Mouse (Mus musculus) gastrocnemius, adult 2 months (tissue): Measurements from ENCODE around the gene Zcwpw1. TPM values are rescaled to one million over a fixed set of nuclear protein-coding genes. Genes with fewer than 3 reads are reported as not detected.

Source experiments
- DNase-seq: peaks from one replicate; pipeline ENCODE4 v3.0.0; 2022
- H3K27ac ChIP-seq: fragments of 200-600 bp; 2 replicates; pipeline ENCODE4 v1.8.1; 2022; ENCODE audit warnings: mild to moderate bottlenecking
- H3K4me3 ChIP-seq: fragments of 200-600 bp; 2 replicates; pipeline ENCODE4 v1.8.1; 2022; ENCODE audit warnings: mild to moderate bottlenecking, moderate library complexity
- CTCF ChIP-seq: fragments of 200-600 bp; IDR thresholded peaks from 2 replicates; pipeline ENCODE4 v1.8.1; 2022; ENCODE audit warnings: antibody characterized with exemption, mild to moderate bottlenecking, moderate library complexity
- intact Hi-C: fragments of 180-260 bp; cut with DNase I; formaldehyde crosslinking; loops from one replicate; pipeline ENCODE4 v1.15.1; 2025
- total RNA-seq, 2 experiments: library from RNA; stranded (reverse); gene quantifications; 2 replicates each; pipeline ENCODE4 v1.2.3; 2021

Gene Zcwpw1
- total RNA-seq, 2 experiments from 2014 or later = 0.20 to 0.39 TPM

- peak; percentile 55 for DNase-seq
- TF ChIP-seq CTCF = no peak
- Histone ChIP-seq H3K4me3 (peak overlapping the region; percentile 97), H3K27ac (peak overlapping the region; percentile 96)
- intact Hi-C loops = loop anchor here (2.0 kb wide), 1 partner anchor 246 kb away; the partner anchor contains the start of genes Epo and Gnb2
These were observed 8.3 kb upstream of the Zcwpw1 start for GRCm38 (mm10) chr5:137779053-137779933.

DNA sequence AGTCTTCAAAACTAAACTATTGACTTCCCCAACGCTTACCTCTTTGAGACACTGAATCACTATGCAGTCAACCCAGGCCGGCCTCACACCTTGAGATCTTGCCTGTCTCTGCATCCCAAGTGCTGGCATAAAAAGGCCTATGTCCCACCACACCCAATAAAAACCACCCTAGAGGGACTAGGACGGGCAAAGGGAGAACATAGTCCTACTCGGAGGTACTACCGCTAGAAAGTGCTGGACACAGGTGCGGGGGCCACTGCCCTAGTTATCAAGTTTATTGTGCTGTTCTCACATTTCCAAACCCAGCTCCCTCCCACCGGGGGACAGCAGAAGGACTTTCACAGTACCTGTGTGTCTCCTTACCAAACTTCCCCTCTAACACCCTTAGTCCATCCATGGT is 5.9 kb upstream of the Zcwpw1 start:
- no peak for TF ChIP-seq CTCF
- Histone ChIP-seq H3K27ac (no peak overlapping the region), H3K4me3 (no peak overlapping the region)
- intact Hi-C loops = loop anchor here (10.0 kb wide), 2 partner anchors 393 to 437 kb away; partner anchors contain the start of genes Ap4m1 and Mcm7
- DNase-seq = no peak

DNA sequence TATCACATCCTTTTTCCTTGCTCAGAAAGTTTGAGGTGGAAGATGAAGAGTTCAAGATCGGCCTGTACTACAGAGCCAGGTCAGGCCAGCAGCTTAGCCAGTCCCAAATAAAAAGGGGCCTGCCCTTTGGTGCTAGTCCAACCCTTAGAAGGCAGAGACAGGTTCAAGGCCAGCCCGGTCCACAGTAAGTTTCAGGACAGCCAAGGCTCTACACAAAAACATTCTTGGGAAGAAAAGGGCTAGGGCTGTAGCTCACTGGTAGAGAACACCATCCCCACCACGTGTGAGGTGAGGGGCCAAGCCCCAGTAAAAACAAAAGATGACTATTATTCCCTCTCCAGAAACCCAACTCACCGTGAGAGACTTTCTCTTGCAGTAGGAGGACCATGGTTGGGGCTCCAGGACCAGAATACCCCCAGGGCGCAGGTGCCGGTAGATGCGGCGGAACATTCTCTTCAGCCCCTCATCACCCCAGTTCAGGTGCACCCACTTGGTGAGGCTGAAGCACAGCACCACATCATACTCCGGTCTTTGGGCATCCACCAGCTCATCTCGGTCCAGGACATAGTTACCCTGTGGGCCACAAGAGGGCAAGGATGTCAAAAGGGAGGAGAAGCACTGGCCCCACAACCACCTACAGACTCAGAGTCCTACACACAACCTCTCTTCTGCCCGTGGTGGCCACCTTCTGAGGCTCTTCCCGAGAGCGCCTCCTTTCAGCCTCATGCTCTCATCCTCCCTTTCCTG is 4.6 kb upstream of the Zcwpw1 start:
- no peak for TF ChIP-seq CTCF
- H3K4me3 ChIP-seq = peak overlapping the region; percentile 89
- DNase-seq = no peak
- H3K27ac ChIP-seq = no peak overlapping the region
- intact Hi-C loops = loop anchor here (10.0 kb wide), 2 partner anchors 392 to 438 kb away; partner anchors contain the start of genes Ap4m1 and Mcm7

- TF ChIP-seq CTCF = no peak
- Histone ChIP-seq H3K4me3 (peak overlapping the region; percentile 89), H3K27ac (0 out of 2 replicates have a peak overlapping the region, but pooled peaks have one; percentile 20)
- intact Hi-C loops = loop anchor here (10.0 kb wide), 2 partner anchors 391 to 439 kb away; partner anchors contain the start of genes Ap4m1 and Mcm7
- DNase-seq = no peak
These were observed 3.6 kb upstream of the Zcwpw1 start for GRCm38 (mm10) chr5:137783901-137784540.

- intact Hi-C loops = loop anchor here (10.0 kb wide), 2 partner anchors 390 to 440 kb away; partner anchors contain the start of genes Ap4m1 and Mcm7
- Histone ChIP-seq H3K4me3 (peak overlapping the region; percentile 89), H3K27ac (peak overlapping the region; percentile 98; the same call in 1 of the 2 replicates)
- peak; percentile 21 for DNase-seq
- no peak for TF ChIP-seq CTCF
These were observed 3.1 kb upstream of the Zcwpw1 start for GRCm38 (mm10) chr5:137784546-137784945.

DNA sequence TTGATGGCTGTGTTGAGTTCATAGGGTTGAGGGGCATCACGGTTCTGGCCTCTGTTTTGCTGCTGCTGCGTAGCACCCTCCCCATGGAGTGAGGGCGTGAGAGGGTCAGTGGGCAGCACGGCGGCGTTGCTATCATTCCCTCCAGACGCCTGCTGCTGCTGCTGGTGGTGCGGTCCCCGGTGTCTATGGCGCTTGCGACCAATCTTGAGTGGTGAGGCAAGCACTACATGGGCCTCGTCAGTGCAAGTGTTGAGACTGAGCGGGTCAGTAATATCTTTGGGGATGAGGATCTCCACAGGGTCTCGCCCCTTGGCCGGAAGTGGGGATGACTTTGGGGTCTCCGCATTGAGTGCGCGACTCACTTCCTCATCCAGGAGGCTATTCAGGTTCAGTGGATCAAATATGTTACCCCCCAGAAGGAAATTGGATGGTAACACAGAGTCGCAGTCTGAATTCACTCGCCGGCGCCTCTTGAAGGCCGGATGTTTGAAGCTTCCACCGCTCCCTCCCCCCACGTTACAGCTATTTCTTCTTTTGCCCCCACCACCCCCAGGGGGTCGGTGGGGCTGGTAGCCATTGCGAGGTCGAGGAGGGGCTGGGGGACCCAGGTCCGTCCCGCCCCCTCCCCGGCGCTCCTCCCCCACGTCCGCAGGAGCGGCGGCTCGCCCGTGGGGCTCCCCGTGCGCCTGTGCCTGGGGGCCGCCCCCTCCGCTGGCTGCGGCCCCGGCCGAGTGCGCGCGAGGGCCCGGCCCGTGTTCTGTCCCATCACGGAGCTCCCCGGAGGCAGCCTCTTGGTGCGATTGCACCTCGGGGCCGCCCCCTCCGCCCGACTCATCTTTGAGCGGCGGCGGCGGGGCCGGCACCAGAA is 2.2 kb upstream of the Zcwpw1 start:
- intact Hi-C loops = loop anchor here (10.0 kb wide), 2 partner anchors 389 to 441 kb away; partner anchors contain the start of genes Ap4m1 and Mcm7
- peak overlapping the region; percentile 98 for H3K27ac ChIP-seq
- TF ChIP-seq CTCF = no peak
- peak; percentile 73 for DNase-seq
- H3K4me3 ChIP-seq = peak overlapping the region; percentile 89

DNA sequence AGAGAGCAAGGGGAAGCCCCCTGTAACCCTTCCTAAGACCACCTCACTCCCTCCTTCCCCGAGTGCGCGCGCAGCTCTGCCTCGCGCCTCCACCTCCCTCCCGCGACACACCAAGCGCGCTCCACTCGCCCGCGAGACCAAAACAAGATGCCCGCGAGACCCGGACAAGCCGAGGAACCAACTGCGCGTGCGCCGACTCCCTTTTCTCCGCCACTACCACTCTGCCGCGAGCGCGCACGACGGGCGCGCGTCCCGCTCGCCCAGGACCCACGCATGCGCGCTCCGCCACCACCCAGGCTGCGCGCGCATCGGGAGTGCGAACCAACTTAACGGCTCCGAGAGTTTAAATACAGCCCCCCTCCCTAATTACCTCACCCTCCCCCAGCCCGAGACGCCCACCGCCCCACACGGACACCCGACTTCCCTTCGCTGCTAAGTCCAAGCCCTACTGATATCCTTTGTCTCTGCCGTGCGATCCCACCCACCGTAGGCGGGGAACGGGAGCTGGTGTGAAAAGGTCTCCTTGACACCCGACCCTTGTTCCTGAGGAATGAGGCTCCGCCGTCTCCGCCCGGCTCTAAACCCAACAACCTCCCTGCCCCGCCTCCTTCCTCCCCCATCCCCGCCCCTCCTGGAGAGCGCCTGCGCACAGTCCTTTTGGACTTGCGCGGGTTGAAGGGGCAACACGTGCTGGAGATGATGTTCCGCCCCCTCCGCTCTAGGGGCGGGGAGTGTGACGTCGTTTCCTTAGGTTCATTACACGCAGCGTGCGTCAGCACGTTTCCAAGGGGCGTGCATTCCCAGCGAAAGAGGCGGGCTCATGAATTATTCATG is 1.3 kb upstream of the Zcwpw1 start:
- Histone ChIP-seq H3K27ac (peak overlapping the region; percentile 98), H3K4me3 (peak overlapping the region; percentile 89)
- intact Hi-C loops = loop anchor here (10.0 kb wide), 2 partner anchors 388 to 442 kb away; partner anchors contain the start of genes Ap4m1 and Mcm7
- DNase-seq = peak; percentile 99
- TF ChIP-seq CTCF = no peak

GRCm38 (mm10) chr5:137788171-137788570 is 573 bp downstream of the Zcwpw1 start:
- peak; percentile 51 for DNase-seq
- intact Hi-C loops = loop anchor here (10.0 kb wide), 2 partner anchors 387 to 443 kb away; partner anchors contain the start of genes Ap4m1 and Mcm7
- Histone ChIP-seq H3K4me3 (peak overlapping the region; percentile 89), H3K27ac (no peak overlapping the region)
- TF ChIP-seq CTCF = no peak

- intact Hi-C loops = loop anchor here (10.0 kb wide), 2 partner anchors 386 to 444 kb away; partner anchors contain the start of genes Ap4m1 and Mcm7
- no peak for TF ChIP-seq CTCF
These were observed 1.4 kb downstream of the Zcwpw1 start for GRCm38 (mm10) chr5:137788946-137789531.

GRCm38 (mm10) chr5:137791553-137791952 is 4.0 kb downstream of the Zcwpw1 start:
- Histone ChIP-seq H3K4me3 (no peak overlapping the region), H3K27ac (no peak overlapping the region)
- TF ChIP-seq CTCF = peak; percentile 52
- no peak for DNase-seq
- intact Hi-C loops = no loop called here

More at GRCm38 (mm10) chr5:137788946-137789531, 1.4 kb downstream of the Zcwpw1 start:
- H3K27ac ChIP-seq = no peak overlapping the region
- no peak overlapping the region for H3K4me3 ChIP-seq
- DNase-seq = no peak
